ENCODE assay signal across 9 mouse cellular contexts in the genomic region with DNA sequence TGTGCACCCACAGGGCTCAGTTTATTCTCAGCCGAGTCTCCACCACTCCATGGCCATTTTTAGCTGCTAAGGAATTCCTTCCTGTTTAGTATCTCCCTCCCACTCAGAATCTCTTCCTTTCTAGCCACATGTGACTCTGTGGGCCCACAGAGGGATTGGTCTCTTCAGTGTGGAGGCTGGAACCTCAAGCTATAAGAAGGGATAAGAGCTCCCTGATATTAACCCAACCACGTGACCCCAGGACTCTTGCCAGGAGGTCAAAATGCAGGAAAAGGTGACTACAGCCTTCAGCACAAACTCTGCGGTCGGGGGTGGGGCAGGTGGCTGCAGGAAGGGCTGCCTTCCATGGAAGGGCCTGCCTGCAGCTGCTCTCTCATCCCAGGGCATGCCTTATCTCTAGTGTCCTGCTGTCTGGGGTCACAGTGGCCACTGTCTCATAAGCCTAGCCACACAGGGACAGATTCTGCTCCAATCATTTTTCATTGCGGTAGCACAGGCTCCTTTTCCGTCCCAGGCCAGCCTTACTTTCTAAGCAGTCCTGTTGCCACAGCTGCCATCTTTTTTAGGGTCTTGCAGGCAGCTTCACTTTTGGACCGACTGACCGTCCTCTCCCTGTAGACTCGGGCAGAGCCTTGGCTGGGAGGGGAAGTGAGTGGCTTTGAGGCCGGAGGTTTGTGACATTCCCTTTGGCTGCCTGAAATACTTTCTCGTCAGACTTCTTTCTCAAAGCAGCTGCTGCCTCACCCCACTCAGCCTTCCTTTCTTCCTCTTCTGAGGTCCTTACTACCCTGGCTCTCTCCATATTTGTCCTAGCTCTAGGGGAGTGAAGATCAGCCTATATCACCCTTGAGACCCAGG. TPM values are rescaled to one million over a fixed set of nuclear protein-coding genes. Genes with fewer than 3 reads are reported as not detected.
DNase-seq lines count a peak whose midpoint lies in the region; ATAC-seq and TF ChIP-seq lines count a peak whose summit lies in the region.
"Had no signal": no experiment of that assay in that cellular context is flagged by ENCODE, and none has a peak within 500 bp of the region (broad histone marks: within the 10 kb centered on the region; RNA-seq: fewer than 3 reads in every experiment).

No protein-coding gene starts in this region.

- H3K4me3 ChIP-seq in heart, adult 2 months: no peak overlapping the region
- H3K4me3 ChIP-seq in G1E (ENCODE audit: low read depth, low read length): no peak overlapping the region
- no peak overlapping the region for H3K4me3 ChIP-seq in liver, embryonic 15.5 days (replicated peaks)
- H3K4me3 ChIP-seq: neural tube, embryonic 12.5 days had no signal

- 9% methylated on average over 11 of the region's 11 CpGs for WGBS in heart, adult 2 months
- 12% methylated on average over 11 of the region's 11 CpGs for WGBS in liver, embryonic 15.5 days (ENCODE audit: insufficient replicate concordance)

- intact Hi-C loops in heart, adult 2 months (cut with DNase I): loop anchor here (2.0 kb wide), 1 partner anchor 21 kb away; no protein-coding TSS in a partner anchor
- intact Hi-C loops in gastrocnemius, postnatal 36 days (cut with DNase I): no loop called here

- no peaks in the 10 kb centered on the region for H3K27me3 ChIP-seq in heart, adult 2 months (ENCODE audit: control insufficient read depth, insufficient read depth, low read length)
- peaks cover 63% of the 10 kb centered on the region for H3K27me3 ChIP-seq in G1E (ENCODE audit: insufficient read depth, low read length)
- peaks cover 7% of the 10 kb centered on the region; the same call in 1 of the 2 replicates for H3K27me3 ChIP-seq in liver, embryonic 15.5 days
- H3K27me3 ChIP-seq: neural tube, embryonic 12.5 days had no signal

- H3K9me3 ChIP-seq in G1E (replicated peaks): no peaks in the 10 kb centered on the region
- no peaks in the 10 kb centered on the region for H3K9me3 ChIP-seq in liver, embryonic 15.5 days (replicated peaks)
- H3K9me3 ChIP-seq: neural tube, embryonic 12.5 days had no signal

- H3K27ac ChIP-seq in heart, adult 2 months: peak overlapping the region; percentile 22
- H3K27ac ChIP-seq in liver, embryonic 15.5 days (replicated peaks): 0 out of 2 replicates have a peak overlapping the region, but pooled peaks have one; percentile 4
- H3K27ac ChIP-seq: neural tube, embryonic 12.5 days had no signal

- no peaks in the 10 kb centered on the region for H3K79me2 ChIP-seq in heart, adult 2 months (replicated peaks; ENCODE audit: control insufficient read depth, insufficient read depth, low read length)

- DNase-seq in heart, adult 2 months: no peak
- no peak for DNase-seq in heart, adult 9 months (ENCODE audit: low spot score in 2 of 2)
- no peak for DNase-seq in G1E (ENCODE audit: low spot score)
- no peak for DNase-seq in cerebellum, adult 11-12 months
- DNase-seq in layer of hippocampus, postnatal 36 days: no peak
- DNase-seq in gastrocnemius, postnatal 36 days: no peak

- TF ChIP-seq POLR2A in heart, adult 2 months (IDR thresholded peaks at IDR 0.05; ENCODE audit: insufficient read depth, low read depth, low read length): no peak

- H3K4me1 ChIP-seq in heart, adult 2 months (ENCODE audit: control insufficient read depth, insufficient read depth, low read length): peaks cover 19% of the 10 kb centered on the region
- H3K4me1 ChIP-seq in G1E (ENCODE audit: insufficient read depth, low read depth, low read length): peaks cover 10% of the 10 kb centered on the region
- peaks cover 36% of the 10 kb centered on the region for H3K4me1 ChIP-seq in liver, embryonic 15.5 days (replicated peaks)

- no peak overlapping the region; the same call in 1 of the 2 replicates for H3K9ac ChIP-seq in heart, adult 2 months (ENCODE audit: low read depth, low read length)
- H3K9ac ChIP-seq in liver, embryonic 15.5 days: no peak overlapping the region
- H3K9ac ChIP-seq: neural tube, embryonic 12.5 days had no signal

- no peak for TF ChIP-seq CTCF in heart, adult 2 months (IDR thresholded peaks at IDR 0.05)
- TF ChIP-seq CTCF in G1E (IDR thresholded peaks at IDR 0.05; ENCODE audit: low read depth, low read length): no peak

- no peak overlapping the region for H3K4me2 ChIP-seq in liver, embryonic 15.5 days
- H3K4me2 ChIP-seq: neural tube, embryonic 12.5 days had no signal

- ATAC-seq in G1E (ENCODE audit: extremely low read depth, insufficient number of reproducible peaks, low FRiP score, poor library complexity, severe bottlenecking): peak; percentile 28; the same call in 1 of the 2 replicates
- ATAC-seq in hematopoietic stem cell, adult 5-6 weeks (replicated peaks in 1 of 2; ENCODE audit: insufficient read depth in 1 of 2, low FRiP score in 2 of 2, low TSS enrichment in 1 of 2, low read depth in 1 of 2, poor library complexity in 2 of 2, severe bottlenecking in 2 of 2): peak; percentile 9 to 36; a peak in 3 of 4 replicates
- ATAC-seq in liver, embryonic 15.5 days (ENCODE audit: insufficient read depth): peak; percentile 41

- no peak for TF ChIP-seq EP300 in heart, adult 2 months (IDR thresholded peaks at IDR 0.05; ENCODE audit: insufficient read depth, low read depth, low read length)

- H3K36me3 ChIP-seq in heart, adult 2 months (ENCODE audit: control insufficient read depth, insufficient read depth, low read length): no peaks in the 10 kb centered on the region
- H3K36me3 ChIP-seq in G1E (replicated peaks): no peaks in the 10 kb centered on the region
- H3K36me3 ChIP-seq in liver, embryonic 15.5 days (replicated peaks): no peaks in the 10 kb centered on the region
- H3K36me3 ChIP-seq: neural tube, embryonic 12.5 days had no signal

RNA-seq across cellular contexts. Expression of gene Gadd45g, which starts 35.0 kb away (rescaled TPM):
- total RNA-seq in heart, adult 2 months (2021): 10 to 100 TPM in 1 of 2 experiments, 1 to 10 TPM in 1; 8.2 to 19.0 TPM
- polyA plus RNA-seq in heart, adult 2 months (2012; rRNA removed): 19.7 and 24.3 TPM in 2 replicates
- total RNA-seq in G1E (2014; fragmentation: Nextera tagmentation): 6.6 and 8.1 TPM in 2 replicates
- total RNA-seq in G1E (2017): 28.7 and 32.6 TPM in 2 replicates
- 13.2 and 13.6 TPM in 2 replicates for polyA plus RNA-seq in G1E (2012)
- total RNA-seq in hematopoietic stem cell, adult 5-6 weeks (2017): 5.4 and 11.3 TPM in 2 replicates
- polyA plus RNA-seq in liver, embryonic 15.5 days (2015; fragmentation: Nextera tagmentation; extraction: Ambion mirVana): 13.3 and 14.0 TPM in 2 replicates
- total RNA-seq in layer of hippocampus, postnatal 36 days (2021): 10 to 100 TPM; 19.9 to 22.3 TPM
- 10 to 100 TPM in 1 of 2 experiments, 1 to 10 TPM in 1; 8.0 to 58.7 TPM for total RNA-seq in gastrocnemius, postnatal 36 days (2021)
